Mouse (Mus musculus) frontal cortex, postnatal 14 days (tissue): ENCODE results near the gene Bri3.

ENCODE experiments used
- DNase-seq, 2 experiments: peaks; one replicate each; pipeline ENCODE4 v3.0.0; 2022; ENCODE audit warnings: low spot score in 2 of 2

Bri3 gene

DNA sequence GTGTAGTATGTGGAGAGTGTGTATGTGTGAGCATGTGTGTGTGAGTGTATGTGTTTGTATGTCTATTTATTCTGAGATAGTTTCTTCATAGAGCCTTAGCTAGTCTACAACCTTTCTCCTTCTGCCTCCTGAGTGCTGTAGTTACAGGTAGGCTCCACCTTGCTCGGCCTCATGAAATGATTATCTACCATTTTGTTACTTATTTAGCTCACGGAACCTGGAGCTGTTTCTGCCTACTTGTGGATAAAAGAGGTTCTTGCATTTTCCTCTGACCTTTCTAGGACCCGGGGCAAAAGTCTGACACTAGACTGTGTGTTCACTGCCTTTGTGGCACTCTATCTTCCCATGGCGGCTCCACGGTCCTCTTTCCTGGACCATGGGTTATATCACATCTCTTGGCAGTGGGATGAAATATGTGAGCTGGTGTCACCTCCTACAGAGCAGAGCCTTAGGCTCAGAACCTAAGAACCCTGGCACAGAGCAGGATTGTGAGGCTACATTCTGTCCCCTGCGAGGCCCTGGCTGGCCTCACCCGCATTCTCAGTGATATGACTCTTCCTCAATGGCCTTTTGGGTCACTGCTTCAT, at the start of gene Bri3:
Gene Bri3, plus strand, starts transcription at position 537 of the 587 bp plus-strand sequence.
- no peak for DNase-seq

- no peak for DNase-seq
These were observed 48.7 kb upstream of the Bri3 start for GRCm38 (mm10) chr5:144195567-144195966.

DNA sequence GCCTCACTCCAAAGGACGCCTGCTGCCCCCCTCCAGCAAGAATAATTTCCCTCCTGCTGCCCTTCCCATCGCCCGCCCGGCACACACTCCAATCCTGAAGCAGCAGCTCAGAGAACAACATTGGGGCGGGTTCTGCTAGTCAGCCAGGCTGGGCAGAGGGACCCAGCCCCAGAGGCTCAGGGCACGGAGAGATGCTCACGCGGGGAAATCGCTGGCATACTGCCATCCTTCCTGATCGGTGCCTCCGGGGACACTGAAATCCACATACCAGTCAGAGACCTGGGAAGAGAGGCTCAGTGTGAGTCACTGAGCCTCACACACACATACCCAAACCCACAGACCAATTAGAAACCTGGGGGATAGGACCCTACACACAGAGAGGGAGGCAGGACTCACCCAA, 43.6 kb upstream of the Bri3 start:
- DNase-seq = no peak

- no peak for DNase-seq
These were observed 41.8 kb upstream of the Bri3 start for GRCm38 (mm10) chr5:144202430-144202829.

- no peak for DNase-seq
These were observed 40.8 kb upstream of the Bri3 start for GRCm38 (mm10) chr5:144203398-144203959.

DNA sequence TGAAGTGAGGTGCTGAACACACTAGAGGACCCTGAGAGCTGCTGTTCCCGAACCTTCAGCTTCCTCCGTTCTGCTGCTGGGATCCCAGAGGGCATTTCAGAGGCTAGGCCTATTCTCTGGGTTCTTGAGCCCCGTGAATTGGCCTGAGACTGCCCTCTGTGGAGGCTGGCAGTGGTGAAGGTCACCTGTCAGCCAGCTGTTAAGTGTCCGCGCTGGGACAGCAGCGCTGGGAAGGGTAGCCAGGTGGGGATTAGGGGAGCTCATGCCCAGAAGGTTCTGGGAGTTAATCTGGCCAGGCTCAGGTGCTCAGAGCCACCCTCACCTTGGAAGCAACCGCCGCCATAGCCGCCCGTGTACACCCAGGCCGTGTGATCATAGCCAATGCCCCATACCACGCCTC, 39.9 kb upstream of the Bri3 start:
- no peak for DNase-seq

DNA sequence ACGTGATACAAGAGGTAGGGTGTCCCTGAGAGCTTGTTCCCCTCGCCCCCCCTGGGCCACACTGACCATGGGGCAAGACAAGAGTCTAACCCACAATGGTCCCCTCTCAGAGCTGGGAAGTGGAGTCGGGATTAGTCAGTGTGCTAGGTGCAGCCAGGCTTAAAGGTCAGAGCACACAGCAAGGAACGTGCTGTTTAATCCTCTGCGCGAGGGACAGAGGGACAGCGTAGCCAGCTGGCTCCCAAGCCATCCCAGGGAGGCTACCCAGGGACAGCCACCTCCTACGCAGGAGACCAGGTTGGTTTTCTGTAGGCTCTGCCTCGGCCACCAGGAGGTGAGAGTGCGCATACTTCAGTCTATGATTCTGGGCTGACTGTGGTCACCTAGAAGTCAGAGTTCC, 39.3 kb upstream of the Bri3 start:
- DNase-seq = no peak

- no peak for DNase-seq
These were observed 38.2 kb upstream of the Bri3 start for GRCm38 (mm10) chr5:144206069-144206468.

GRCm38 (mm10) chr5:144207478-144207877, 36.8 kb upstream of the Bri3 start:
- DNase-seq = no peak

- no peak for DNase-seq
These were observed 29.8 kb upstream of the Bri3 start for GRCm38 (mm10) chr5:144214453-144214852.

- DNase-seq = no peak
These were observed 28.2 kb upstream of the Bri3 start for GRCm38 (mm10) chr5:144215992-144216391.

DNA sequence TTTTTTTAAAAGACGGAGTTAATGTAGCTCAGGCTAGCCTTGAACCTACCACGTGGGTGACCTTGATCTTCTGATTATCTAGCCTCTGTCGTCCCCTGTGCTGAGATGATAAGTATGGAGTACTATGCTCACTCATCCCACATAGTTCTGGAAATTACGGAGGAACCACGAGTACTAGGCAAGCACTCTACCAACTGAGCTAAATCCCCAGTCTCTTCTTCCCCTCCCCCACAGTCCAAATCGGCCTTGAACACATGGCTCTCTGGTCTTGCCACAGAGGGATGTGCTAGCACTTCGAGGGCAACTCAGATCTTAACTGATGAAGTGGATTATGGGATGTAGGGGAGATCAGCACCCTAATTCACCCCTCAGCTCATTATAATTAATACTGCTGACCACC, 26.2 kb upstream of the Bri3 start:
- no peak for DNase-seq

GRCm38 (mm10) chr5:144219306-144219705, 24.9 kb upstream of the Bri3 start:
- DNase-seq = no peak

DNA sequence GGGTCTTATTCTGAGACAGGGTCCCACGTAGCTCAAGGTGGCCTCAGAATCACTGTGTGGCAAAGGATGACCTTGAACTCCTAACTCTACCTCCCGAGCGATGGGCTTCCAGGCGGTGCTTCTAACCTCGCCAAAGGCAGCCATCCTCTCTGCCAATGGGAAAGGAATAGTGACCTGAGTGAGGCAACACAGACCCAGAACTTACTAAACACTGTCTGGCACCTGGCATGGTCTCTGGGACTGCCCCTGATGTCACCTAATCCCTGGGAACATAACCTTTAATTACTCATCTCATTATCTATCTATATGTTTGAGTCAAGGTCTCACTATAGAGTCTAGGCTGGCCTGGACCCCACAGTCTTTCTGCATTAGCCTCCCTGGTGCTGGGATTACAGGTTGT, 24.3 kb upstream of the Bri3 start:
- DNase-seq = no peak

GRCm38 (mm10) chr5:144221305-144221704, 22.9 kb upstream of the Bri3 start:
- DNase-seq = no peak

- DNase-seq = no peak
These were observed 21.3 kb upstream of the Bri3 start for GRCm38 (mm10) chr5:144222811-144223502.

DNA sequence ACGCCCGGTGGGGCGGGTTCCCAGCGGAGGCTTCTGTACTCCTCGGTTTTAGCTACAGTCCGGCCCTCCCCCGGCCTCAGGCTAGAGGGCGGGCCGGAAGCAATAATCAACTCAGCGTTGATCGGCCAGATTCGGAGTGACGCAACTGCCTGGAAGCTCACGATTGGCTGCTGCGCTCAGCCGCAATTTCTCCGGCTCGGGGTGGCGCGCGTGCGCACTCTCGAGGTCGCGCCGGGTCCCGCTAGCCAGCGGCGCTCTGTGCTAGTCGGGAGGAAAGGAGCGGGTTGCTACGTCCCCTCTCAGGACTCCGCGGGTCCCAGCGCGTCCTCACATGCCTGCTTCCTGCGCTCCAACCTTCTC, 20.8 kb upstream of the Bri3 start, which contains the start of gene Tecpr1:
Gene Tecpr1, minus strand, starts transcription at position 113 of the 360 bp plus-strand sequence.
- DNase-seq = peak; percentile 89 to 93

DNA sequence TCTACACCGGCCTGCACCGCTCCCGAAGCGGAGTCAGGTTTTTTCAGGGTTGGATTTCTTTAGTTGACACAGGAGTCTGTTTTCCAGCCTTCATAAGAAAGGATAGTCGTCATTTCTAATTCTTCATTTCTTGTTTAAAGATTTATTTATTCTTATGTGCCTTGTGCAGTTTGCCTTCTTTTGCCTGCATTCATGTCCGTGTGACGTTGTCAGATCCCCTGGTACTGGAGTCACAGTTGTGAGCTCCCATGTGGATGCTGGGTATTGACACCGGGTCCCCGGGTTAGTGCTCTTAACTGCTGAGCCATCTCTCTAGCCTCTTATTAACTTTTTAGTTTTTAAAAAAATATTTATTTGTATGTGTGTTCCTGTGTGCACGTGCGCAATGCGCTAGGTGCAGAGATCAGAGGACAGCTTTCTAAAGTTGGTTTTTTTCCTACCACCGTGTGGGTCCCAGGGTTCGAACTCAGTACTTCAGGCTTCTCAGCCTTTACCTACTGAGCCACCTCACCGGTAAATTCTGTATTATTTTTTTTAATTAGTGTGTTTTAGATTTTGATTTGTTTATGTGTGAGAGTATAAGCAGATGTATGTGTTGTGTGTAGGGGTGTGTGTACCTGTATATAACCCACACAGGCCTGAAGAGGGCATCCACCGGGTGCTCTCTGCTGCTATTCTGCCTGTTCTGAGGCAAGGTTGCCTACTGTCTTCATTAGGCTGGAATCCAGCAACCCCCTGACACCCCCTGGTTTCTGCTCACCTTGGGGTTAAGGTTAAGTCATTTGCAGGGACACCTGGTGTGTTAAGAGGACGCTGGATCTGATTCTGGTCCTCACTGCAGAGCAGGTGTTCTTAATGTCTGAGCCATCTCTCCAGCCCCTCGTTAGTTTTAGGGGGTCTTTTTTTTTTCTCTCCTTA, 20.1 kb upstream of the Bri3 start:
- no peak for DNase-seq

DNA sequence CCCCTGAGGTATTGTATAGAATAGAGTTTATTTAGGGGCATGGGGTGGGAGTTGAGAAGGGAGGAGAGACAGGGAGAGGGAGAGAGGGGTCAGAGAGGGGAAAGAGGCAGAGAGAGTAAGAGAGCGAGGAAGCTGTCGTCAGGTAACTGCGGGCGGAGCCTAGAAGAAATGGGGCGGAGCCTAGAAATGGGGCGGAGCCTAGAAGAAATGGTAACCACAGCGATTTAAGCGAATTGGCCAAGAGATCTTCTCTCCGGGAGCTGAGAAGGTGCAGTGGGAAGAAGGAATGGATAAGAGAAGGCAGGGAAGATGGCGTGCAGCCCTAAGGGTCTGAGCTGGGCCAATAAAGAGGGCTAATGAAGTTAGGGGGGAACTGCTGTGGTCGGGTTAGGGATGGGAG, 18.0 kb upstream of the Bri3 start:
- no peak for DNase-seq

DNA sequence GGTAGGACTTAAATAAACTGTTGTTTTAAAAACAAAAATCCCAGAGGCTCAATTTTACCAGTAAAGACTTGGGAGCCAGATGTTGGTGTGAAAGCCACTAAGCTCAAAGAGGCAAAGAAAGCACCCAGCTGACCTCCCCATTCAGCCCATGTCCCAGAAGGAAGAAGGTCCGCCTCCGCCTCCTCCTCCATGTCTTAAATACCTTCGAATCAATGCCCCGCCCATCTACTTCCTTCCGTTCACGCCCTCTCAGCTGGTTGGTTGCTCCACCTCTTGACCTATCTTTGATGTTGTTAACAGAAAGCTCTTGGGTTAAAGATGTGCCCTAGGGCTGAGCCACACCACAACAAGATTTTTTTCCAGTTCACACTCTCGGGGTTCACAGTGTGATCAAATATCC, 14.0 kb upstream of the Bri3 start:
- no peak for DNase-seq

DNA sequence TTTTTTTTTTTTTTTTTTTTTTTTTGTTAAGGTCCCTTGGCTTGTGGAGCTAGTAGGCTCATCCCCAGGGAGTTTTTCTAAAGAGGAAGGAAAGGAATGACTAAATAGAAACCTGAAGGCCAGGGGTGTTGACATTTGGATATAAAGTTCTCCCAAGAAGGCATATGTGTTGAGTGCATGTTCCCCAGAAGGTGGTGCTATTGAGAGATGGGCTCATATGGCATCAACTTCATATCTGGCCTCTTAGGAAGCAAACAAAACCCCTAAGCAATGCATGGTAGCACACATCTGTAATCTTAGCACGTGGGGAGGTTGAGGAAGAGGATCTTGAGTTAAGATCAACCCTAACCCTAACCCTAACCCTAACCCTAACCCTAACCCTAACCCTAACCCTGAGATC, 12.8 kb upstream of the Bri3 start:
- no peak for DNase-seq

GRCm38 (mm10) chr5:144232531-144232930, 11.7 kb upstream of the Bri3 start:
- no peak for DNase-seq
